Mouse (Mus musculus) heart, postnatal 10 days (tissue): Measurements from ENCODE around the gene Asic5. TPM values are rescaled to one million over a fixed set of nuclear protein-coding genes. Genes with fewer than 3 reads are reported as not detected.

Source experiments
- DNase-seq, 2 experiments: peaks; one replicate each; pipeline ENCODE4 v3.0.0; 2021
- intact Hi-C: fragments of 180-260 bp; cut with DNase I; formaldehyde crosslinking; loops from one replicate; pipeline ENCODE4 v1.15.1; 2025
- total RNA-seq, 2 experiments: library from RNA; stranded (reverse); gene quantifications; 2 replicates each; pipeline ENCODE4 v1.2.3; 2021

Gene Asic5
- total RNA-seq, 2 experiments from 2014 or later = not detected

DNA sequence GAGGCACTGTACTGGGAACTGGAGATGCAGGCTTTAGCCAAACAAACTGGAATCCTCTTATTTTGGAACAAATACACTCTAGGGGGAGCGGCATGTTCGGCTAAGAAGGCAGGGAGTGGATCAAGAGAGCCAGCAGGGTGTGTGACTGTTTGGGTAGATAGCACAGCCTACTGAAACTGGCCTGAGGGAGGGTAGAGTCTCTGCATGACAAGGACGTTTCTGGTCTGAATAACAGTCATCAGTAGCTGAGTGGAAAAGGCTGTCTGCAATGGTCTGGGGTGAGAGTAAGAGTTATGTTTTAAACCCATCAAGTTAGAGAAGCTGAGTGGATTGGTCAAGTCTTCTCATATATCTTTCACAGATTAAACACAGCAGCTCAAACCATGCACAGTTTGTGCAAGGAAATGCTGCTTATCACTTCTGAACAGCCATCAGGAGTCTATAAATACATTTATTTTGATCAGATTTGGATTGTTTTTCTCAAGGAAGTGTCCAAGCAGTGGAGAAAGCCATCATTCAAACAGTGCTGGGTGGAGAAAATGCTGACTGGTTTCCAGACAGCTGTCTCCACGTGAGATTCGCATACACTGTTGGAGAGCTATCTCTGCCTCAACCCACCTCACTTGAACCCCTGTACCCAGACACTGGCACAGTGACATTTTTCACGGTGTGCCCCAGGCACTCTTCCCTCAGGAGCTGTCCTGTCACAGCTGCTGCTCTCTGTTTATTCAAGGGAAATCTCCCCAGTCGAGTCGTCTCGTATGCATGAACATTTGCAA is 79.5 kb downstream of the Asic5 start:
- intact Hi-C loops = loop anchor here (5.0 kb wide), 1 partner anchor 46 kb away; no protein-coding TSS in a partner anchor
- DNase-seq = no peak

DNA sequence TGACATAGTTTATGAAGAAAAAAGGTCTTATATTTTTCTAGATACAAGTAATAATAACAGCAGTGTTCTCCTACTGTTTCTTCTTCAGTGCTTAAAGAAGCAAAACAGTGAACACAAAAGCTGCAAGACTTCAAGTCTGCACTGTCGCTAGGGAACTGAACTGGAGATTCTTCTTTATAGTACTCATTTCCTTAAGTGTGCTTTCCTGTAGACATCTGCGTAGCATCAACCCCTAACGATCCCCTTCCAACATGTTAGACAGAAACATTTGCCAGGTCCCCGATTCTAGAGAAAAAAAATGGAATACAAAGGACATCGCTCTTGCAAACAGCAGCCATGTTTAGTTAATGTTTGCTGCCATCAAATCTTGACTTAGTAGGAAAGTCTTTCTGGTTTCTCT is 85.7 kb downstream of the Asic5 start:
- peak in 1 of 2 experiments; percentile 19 for DNase-seq

More for the DNA sequence above, 85.7 kb downstream of the Asic5 start:
- intact Hi-C loops = no loop called here

Other genes with a start within 250 kb of the Asic5 start
- gene Ctso, start 49.7 kb upstream of the Asic5 start, total RNA-seq = 10 to 100 TPM; 10.2 to 11.0 TPM
- not detected for gene Tdo2, start 6.1 kb upstream of the Asic5 start, total RNA-seq
- gene Gucy1b1, start 92.4 kb downstream of the Asic5 start, total RNA-seq = 10 to 100 TPM; 22.2 to 29.1 TPM
- 10 to 100 TPM; 38.9 to 49.6 TPM for gene Gucy1a1, start 163.5 kb downstream of the Asic5 start, total RNA-seq